Mouse (Mus musculus) regulatory T cell (primary cell): Measurements from ENCODE around the gene Cdkal1.

Source experiments
- in situ Hi-C: fragments of 300-600 bp; cut with MboI, MseI; formaldehyde crosslinking; loops from one replicate; pipeline ENCODE4 v1.15.1; 2025; ENCODE audit warnings: high pct_unique_total_duplicates

Gene Cdkal1

GRCm38 (mm10) chr13:29273693-29274221 is 581.7 kb downstream of the Cdkal1 start:
- in situ Hi-C loops: no loop called here

DNA sequence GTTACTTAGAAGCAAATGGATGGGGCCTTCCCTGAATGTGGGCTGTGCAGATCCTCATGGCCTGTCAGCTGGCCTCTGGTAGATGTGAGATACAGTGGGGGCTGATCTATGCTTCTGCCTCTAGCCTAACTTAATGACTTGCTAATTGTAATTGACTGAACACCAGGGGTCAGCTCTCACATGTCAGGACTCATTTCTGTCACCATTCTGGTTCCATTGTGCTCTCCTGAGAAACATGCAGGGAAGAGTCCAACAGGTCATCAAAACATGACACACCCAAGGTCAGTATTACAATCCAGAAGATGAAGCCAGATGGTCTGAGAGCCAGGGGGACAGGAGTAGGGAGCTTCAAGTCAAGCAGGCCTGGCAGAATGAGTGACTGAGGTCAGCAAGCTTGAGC is 584.0 kb downstream of the Cdkal1 start:
- in situ Hi-C loops: no loop called here

DNA sequence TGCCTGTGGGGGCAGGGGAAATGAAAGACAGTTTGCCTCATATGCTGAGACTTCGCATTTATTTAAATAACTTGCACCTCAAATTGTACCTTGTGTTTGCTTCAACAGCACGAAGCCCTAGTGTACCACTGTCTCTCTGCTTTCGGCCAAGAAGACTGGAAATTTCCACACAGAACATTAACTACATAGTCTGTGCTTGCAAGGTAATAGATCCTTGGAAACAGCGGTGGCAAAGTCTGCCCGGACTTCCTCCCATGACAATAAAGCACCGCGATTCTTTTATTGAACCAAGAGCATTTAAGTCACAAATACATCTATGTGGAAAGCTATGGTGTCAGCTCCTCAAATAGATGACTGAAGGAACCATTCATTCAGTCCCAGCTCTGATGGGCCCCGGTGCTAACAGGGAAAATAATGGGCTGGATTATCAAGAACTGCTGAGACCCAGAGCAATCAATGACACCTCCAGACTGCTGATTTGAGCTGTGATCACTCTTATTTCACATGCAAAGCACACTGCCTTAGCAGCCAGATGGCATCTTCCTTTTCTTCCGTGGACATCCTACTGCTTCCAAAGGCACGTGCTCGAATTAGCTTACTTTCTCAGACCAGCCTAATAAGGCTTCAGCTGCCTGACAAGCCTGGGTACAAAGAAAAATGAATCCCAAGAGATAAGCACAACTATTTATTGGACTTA is 591.3 kb downstream of the Cdkal1 start:
- in situ Hi-C loops: no loop called here

DNA sequence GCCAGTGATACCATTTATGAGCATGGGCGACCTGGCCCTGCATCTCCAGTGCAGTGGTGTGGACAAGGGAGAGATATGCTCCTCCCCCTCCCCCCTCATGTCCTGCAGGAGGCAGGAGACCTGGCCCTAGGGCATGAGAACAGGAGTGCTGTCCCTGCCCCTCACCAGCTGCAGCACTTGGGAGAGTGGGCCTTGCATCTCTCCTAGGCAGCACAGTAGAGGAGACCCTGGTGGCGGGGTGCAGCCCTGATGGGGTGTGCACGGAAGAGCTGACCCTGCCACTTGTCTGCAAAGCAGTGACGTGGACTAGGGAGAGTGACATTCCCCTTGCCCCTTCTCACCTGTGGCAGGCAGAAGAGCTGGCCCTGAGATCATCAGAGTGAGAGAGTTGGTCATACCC is 593.3 kb downstream of the Cdkal1 start:
- in situ Hi-C loops: no loop called here

- in situ Hi-C loops: no loop called here
These were observed 606.9 kb downstream of the Cdkal1 start for GRCm38 (mm10) chr13:29248535-29248934.

DNA sequence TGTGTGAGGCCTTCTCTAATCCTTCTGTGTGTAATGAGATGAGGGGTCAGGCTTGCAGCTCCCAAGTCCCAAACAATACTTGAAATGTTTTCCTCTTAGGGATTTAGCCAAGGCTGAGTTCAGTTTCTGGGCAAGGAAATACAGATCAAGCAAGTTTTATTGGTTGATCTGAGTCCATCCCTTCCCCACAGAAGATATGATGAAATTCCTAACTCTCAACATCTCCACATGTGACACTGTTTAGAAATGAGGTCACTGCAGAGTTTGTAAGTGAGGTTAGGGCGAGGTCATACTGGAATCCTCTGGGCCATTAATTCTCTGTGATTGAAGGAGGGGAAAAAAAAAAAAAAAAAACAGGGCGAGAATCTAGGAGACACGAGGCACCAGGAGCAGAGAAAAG is 607.7 kb downstream of the Cdkal1 start:
- in situ Hi-C loops: no loop called here

DNA sequence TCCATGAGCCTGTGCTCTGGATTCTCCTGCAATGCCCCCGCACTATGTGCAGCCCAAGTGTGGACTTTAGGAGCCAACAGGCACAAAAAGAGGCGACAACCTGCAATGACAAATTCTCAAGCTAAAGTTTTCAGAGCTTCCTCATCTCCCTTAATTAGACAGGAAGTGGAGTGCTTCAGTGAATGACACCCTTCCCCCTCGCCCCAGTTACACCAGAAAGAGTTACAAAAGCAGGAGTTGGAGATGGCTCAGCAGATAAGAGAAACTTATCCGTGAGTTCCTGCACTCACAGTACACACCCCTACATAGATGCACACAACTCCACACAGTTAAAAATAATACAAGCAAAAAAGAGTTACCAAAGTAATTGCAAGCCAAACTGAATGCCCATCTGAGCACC is 620.4 kb downstream of the Cdkal1 start:
- in situ Hi-C loops: no loop called here

GRCm38 (mm10) chr13:29234442-29234841 is 621.0 kb downstream of the Cdkal1 start:
- in situ Hi-C loops: no loop called here

DNA sequence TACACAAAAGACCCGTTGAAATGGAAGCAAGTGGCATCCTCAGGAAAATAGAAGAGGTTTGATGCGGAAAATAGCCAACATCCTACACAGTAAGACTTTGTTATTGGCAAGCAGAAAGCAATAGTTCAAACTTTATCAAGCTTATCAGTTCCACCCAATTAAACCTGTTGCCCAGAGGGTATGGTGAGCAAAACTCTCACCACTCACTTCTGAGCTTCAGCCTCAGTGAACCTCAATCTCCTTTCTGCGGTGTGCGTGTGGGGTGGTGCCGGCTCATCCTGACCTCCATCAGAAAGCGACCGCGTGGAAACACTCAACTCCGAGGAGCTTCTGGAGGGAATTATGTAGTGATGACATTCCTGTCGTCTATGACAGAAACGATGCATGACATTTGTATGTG is 621.5 kb downstream of the Cdkal1 start:
- in situ Hi-C loops: no loop called here

- in situ Hi-C loops: no loop called here
These were observed 622.8 kb downstream of the Cdkal1 start for GRCm38 (mm10) chr13:29232681-29233080.

- in situ Hi-C loops: loop anchor here (10.0 kb wide), 1 partner anchor 390 kb away; no protein-coding TSS in a partner anchor
These were observed 630.7 kb downstream of the Cdkal1 start for GRCm38 (mm10) chr13:29224815-29225214.

DNA sequence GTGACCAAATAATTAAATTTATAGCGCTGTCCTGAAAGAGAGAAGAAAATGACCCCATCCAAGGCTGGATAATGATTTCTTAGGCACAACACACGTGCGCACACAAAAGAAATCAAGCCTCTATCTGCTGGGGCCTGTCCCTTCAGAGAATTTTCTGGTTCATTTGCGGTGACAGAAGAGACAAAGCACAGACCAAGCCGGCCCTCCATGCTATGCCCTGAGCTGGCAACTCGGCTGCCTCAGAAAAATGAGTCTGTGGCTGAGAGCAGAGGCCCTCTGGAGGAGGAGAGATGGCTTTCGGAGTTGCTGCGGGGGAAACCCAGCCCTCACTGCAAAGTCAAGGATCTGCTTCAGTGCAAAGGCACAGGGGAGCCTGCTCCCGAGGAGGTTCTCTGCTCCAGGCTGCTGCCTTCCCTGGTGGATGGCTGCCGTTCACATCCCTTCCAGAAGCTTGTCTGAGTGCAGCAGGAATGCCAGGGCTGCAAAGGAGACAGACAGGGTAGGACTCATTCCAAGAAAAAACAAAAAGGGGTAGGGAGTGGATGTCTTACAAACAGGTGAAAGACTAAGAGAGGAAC is 633.1 kb downstream of the Cdkal1 start:
- in situ Hi-C loops: loop anchor here (10.0 kb wide), 1 partner anchor 392 kb away; no protein-coding TSS in a partner anchor

GRCm38 (mm10) chr13:29221646-29222045 is 633.8 kb downstream of the Cdkal1 start:
- in situ Hi-C loops: loop anchor here (10.0 kb wide), 1 partner anchor 393 kb away; no protein-coding TSS in a partner anchor

GRCm38 (mm10) chr13:29218594-29219230 is 636.8 kb downstream of the Cdkal1 start:
- in situ Hi-C loops: no loop called here

- in situ Hi-C loops: no loop called here
These were observed 645.1 kb downstream of the Cdkal1 start for GRCm38 (mm10) chr13:29210159-29211021.

- in situ Hi-C loops: no loop called here
These were observed 646.7 kb downstream of the Cdkal1 start for GRCm38 (mm10) chr13:29208749-29209148.

GRCm38 (mm10) chr13:29203856-29204255 is 651.6 kb downstream of the Cdkal1 start:
- in situ Hi-C loops: no loop called here

- in situ Hi-C loops: no loop called here
These were observed 652.0 kb downstream of the Cdkal1 start for GRCm38 (mm10) chr13:29203426-29203825.

GRCm38 (mm10) chr13:29202562-29202961 is 652.9 kb downstream of the Cdkal1 start:
- in situ Hi-C loops: no loop called here

- in situ Hi-C loops: no loop called here
These were observed 655.8 kb downstream of the Cdkal1 start for GRCm38 (mm10) chr13:29199679-29200078.

DNA sequence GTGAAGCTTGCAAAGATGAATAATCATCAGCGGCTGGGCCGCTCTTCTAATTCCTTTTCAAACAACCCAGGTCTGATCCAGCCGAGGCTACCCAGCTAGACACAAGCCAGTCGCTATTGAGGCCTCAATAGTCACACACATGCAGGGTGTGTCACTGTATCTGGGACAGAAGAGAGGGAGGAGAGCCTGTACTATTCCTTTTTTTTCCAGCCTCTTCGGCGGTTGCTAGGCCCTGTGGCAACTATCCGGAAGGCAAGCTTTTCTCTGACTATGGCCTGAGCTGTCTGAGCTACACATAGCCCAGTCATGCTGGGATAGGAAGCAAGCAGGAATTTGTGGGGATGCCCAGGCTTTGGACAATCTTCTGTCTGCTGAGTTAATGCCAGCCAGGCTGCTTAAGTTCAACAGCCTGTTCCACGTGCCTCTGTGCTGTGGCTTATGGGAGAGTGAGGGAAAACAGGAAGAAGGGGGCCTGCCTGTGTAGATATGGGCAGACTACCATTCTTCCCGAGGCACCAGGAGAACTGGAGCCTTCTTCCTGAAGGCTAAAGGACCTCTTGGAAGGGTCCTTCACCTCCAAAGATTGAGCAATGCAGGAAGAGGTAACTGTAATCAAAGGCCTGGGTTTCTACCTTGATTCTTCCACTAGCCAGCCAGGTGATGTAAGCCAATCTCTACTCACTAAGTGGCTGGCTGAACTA is 658.5 kb downstream of the Cdkal1 start:
- in situ Hi-C loops: no loop called here
